Mouse (Mus musculus) kidney, adult 11 months (tissue): ENCODE measurements around the gene Tgif1.

Experiments used
- DNase-seq: peaks from one replicate; pipeline ENCODE4 v3.0.0; 2022

The Tgif1 gene

DNA sequence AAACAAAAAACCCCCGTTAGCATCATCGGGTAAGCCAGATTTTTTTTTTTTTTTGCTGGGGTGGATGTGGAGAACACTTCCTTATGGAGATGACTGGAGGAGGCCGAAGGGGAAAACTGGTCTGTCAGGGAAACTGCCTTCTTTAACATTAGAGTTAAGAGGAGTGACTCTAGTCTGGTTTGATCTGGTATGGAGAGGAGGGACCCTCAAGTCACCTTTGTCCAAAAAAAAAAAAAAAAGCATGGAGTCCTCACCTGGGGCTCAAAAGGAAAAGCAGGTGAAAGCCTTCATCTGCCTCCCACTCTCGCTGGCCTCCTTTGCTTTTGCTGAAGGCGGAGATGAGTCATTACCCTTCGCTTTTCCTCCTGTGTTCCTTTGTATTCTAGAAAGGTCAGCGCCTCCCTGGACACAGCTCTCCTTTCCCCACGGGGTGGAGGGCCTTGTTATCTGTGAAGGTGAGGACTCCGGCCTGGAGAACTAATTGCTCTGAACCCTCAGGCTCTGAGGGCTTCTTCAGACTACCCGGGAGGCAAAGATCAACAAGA lies 11.8 kb upstream of the Tgif1 start:
- no peak for DNase-seq

DNA sequence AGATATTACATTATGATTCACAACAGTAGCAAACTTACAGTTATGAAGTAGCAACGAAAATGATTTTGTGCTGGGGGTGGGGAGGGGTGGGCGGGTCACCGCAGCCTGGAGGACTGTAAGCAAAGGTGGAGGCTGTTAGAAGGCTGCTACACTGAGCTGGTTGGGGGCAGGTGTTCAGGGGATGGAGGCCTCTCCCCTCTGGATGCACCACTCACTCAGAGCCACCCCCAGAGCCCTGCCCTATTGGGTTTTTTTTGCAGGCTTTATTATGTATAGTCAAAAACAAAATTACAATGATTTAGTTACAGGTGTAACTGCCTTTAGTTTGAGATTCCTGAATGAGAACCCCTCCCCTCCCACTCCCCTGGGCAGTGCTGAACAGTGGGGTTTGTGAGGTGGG lies 11.3 kb upstream of the Tgif1 start:
- DNase-seq: no peak

DNA sequence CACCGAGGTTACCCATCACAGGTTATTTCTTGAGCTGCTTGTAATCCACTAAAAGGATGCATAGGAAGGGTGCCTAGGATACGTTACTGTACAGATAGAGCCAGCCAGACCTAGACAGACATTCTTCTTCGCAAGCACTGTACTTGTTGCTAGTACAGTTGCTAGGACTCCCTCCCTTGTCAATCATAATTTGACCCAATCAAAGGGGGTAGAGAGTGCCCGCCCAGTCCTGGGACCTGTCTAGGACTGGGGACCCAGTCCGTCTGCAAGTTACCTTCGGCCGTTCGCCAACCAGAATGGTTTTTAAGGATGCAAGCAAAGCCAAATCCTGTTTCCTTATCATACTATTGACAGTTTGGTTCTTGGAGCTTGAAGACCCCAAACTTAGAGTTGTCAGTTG lies 10.8 kb upstream of the Tgif1 start:
- DNase-seq: no peak

DNA sequence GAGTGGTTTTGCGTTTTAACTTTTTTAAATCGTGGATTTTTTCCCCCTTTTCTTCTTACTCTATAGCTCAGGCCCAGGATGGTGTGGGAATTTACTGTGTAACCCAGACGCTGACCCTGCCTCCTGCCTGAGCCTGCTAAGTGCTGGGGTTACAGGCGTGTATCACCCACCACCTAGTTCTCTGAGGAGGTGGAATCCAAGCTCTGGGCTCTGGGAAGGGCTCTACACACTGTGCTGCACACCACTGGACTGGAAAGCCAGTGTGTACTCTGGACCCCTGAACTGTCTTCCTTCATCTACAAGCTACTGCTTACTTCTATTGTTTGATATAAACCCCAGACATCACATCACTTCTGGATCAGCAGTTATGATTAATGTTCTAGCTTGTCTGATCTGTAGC lies 5.5 kb upstream of the Tgif1 start:
- no peak for DNase-seq

GRCm38 (mm10) chr17:70856871-70857415 lies 3.6 kb upstream of the Tgif1 start:
- DNase-seq: peak; percentile 19

- DNase-seq: peak; percentile 13
Measured at GRCm38 (mm10) chr17:70854021-70854420, 675 bp upstream of the Tgif1 start.

DNA sequence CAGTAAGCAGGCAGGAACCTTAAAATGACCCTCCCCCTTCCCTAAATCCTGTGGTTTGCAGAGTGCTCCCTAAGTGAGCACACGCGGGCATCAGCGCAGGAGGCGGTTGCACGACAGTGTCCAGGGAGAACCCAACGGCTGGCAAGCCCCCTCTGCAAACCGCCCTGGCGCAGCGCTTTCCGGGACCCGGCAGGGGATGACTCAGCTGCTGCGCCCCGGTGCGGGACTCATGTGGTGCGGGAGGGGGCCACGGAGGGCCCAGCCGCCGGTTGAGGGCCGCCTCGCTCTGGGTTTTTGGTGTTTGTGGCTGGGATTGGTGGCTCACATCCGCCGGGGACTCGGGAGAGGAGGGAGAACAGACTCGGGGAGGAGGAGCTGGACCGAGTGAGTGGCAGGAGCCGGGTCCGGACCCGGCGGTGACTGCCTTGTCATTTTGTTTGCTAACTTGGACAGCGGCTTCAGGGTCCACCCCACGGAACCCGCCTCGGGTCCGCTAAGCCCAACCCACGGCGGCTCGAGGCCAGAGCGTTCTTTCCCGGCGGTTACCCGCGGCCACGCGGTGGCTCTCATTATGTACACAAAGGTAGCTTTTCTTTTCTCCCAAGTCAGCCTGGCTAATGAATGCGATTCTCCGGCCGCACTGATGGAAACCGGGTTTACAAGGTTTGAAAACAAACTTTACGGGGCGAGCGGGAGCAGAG lies 510 bp downstream of the Tgif1 start:
- DNase-seq: peak; percentile 87

DNA sequence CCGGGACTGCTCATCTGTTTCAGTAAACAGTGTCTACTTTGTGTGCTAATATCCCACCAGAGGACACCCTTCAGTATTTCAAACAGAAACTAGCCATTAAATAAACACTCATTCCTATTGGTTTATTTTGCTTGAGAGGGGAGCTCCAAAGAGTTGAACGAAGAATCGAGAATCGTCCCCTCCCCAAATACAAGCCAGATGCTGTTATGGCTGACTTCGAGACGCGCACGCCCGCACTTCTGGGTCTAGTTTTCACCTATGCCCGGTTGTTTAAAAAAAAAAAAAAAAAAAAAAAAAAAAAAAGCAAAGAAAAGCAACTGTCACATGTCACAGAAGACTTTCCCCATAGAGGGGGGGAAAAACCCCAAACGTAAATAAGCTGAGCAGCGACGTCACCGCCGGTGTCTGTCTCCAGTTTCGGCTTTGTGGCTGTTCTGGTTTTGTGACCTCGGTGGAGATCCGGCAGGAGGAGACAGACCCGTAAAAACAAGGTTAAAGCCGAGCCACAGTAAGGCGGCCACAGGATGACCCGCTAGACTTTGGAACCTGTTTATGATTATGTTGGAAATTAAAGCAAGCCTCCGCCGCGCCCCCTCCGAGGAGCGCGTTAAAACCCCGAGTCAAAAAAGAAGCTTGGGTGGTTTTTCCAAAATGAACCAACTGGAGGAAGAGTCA lies 1.2 kb downstream of the Tgif1 start:
- DNase-seq: peak; percentile 69

- DNase-seq: peak; percentile 83
Measured at GRCm38 (mm10) chr17:70850996-70851991, 2.1 kb downstream of the Tgif1 start.

GRCm38 (mm10) chr17:70850233-70850995 lies 2.9 kb downstream of the Tgif1 start:
- peak; percentile 51 for DNase-seq

DNA sequence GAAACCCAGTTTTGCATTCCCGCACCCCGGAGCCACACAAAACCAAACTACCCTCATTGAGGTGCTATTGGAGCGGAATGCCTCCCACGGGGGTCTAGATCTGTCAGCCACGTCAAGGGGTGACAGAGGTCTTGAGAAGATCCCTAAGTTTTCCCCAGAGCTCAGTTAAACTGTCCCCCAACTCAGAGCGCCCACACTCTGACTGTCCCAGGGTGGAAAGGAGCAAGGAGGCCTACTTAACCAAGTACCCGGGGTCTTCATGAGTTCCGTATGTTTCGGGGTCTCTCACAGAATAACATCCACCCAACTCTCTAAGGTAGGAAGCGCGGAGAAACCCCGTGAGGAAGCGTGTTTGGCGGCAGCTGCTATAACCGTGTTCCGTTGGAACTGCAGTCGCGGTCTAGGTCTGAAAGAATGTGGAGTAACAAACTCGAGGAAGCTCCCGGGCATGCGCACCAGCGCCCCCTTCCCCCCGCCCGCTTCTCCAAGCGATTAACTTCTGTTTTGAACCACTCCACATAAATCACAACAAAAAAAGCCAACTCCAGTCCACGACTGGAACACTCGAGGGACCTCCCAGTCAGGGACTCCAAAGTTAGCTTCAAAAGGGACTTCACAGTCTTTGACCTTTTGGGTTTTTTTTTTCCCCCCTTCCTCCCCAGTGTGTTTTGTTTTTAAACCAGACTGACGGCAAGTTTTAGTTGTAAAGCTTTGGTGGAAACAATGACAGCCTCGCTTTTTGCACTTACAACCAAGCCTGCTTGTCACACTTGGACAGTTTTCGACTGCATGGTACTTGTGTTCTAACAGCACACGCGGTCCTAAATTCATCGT lies 3.7 kb downstream of the Tgif1 start:
- DNase-seq: peak; percentile 94

GRCm38 (mm10) chr17:70848511-70849398 lies 4.6 kb downstream of the Tgif1 start:
- DNase-seq: peak; percentile 49

- peak; percentile 9 for DNase-seq
Measured at GRCm38 (mm10) chr17:70847751-70848510, 5.4 kb downstream of the Tgif1 start.

GRCm38 (mm10) chr17:70847086-70847485 lies 6.3 kb downstream of the Tgif1 start:
- peak; percentile 36 for DNase-seq

DNA sequence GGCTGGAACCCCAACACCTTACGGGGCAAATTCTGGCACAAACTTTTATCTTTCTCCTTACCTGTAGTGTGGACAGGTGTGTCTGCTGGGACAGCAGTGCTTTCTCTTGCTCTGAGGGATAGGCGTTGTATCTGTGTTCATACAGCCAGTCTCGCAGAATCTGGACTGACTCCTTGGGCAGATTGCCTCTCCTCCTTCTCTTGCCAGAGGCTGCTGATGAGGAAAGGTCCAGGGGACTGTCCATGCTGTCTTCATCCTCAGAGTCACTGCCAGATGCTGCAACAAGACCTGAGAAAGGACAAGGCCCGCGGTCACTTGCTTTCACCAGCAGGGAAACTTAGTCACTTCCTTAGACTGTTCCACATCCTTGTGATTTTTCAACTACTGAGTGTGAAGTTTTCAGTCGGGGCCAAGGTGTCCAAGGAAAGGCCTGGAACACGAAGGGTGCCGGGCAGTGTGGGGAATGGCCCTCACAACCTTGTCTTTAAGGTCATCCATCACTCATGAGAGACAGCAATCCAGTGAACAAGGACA lies 7.2 kb downstream of the Tgif1 start:
- peak; percentile 19 for DNase-seq

DNA sequence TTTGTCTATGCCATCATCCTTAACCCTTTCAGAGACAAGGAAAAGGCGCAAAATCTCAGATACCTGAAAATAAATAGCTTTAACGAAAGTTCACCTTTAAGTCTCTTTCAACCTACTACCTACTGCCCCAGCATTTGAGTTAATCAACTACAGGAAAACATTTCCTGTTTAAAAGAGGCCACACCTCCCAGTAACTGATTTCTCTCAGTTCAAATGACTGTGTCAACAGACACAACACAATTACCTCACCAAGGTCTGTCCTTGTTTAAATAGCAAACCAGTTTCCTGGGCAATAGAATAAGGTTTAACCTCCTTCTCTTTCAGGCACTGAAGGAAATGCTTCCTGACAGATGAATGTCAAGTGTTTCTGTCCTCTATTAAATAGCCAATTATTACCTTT lies 7.8 kb downstream of the Tgif1 start:
- DNase-seq: peak; percentile 63

DNA sequence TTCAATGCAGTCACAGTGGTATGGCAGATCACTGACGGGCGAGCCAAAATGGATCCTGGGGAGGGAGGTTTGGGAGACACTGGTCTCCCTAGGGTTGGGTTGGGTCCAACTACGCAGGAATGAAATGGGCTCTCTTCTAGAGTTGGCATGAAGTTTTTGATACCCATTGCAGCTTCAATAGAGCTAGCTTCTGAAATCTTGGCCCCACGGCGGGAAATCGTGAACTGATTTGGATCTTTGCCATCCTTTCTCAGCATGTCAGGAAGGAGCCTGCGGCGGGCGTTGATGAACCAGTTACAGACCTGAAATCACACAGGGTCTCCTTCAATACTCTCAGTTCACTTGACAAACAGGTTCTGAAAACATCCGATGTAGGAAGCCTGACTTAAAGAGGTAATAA lies 8.4 kb downstream of the Tgif1 start:
- DNase-seq: peak; percentile 46

- peak; percentile 11 for DNase-seq
Measured at GRCm38 (mm10) chr17:70843252-70843651, 10.1 kb downstream of the Tgif1 start.

DNA sequence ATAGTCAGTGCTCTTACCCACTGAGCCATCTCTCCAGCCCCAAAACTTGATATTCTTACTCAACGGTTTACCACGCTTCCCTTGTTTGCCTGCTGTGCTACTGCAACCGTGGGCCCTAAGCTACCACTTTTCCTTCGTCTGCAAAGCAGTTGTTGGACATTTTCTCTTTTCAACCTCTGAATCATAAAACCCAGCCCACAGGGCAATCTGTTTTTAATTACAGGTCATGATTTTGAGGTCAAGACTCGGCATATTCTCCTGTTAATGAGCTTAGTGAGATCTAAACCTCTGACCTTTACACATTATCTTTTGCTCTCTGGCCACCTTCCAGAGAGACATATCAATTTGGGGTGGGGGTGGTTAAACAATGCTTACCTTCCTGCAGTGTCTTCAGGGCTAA lies 14.8 kb downstream of the Tgif1 start:
- DNase-seq: no peak
